9 mouse cellular contexts compared by ENCODE assay signal in the genomic region with DNA sequence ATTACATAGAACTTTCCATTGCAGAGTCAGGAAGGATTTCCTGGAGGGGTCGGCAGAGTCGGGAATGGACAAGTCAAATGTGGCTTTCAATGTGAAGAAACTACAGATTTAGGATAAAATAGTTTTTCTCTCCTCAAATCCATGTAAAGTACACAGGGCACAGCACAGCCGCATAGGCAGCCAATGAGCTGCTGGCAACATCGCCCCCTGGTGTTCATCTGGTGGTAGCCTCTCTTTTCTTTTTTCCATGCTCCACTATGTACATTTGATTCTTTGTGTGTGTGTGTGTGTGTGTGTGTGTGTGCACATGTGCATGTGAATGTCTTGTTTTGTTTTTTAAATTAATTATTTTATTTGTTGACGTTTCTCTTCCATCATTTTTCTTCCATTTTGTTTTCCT.
A peak's percentile ranks its signal among the peaks of the same experiment; 100 is the strongest.
DNase-seq lines count a peak whose midpoint lies in the region; TF ChIP-seq lines count a peak whose summit lies in the region.
"Had no signal": no experiment of that assay in that cellular context is flagged by ENCODE, and none has a peak within 500 bp of the region (broad histone marks: within the 10 kb centered on the region; RNA-seq: fewer than 3 reads in every experiment).

No protein-coding gene starts in this region.

- TF ChIP-seq CTCF in left cerebral cortex, adult 2 months (IDR thresholded peaks at IDR 0.05) = peak; percentile 65

- DNase-seq in adrenal gland, adult (ENCODE audit: inconsistent age in 2 of 2, low spot score in 1 of 2) = peak; percentile 52 to 80
- DNase-seq in adrenal gland, adult 8-10 months = no peak
- peak in 1 of 2 experiments; percentile 11 for DNase-seq in left cerebral cortex, adult 2 months (ENCODE audit: extremely low spot score in 1 of 2, low spot score in 2 of 2)
- DNase-seq in left cerebral cortex, postnatal 36 days (ENCODE audit: low spot score in 2 of 2) = no peak
- DNase-seq in adrenal gland, postnatal 25 days = peak; percentile 70
- DNase-seq in kidney, postnatal 10 days = peak; percentile 46
- DNase-seq in thymus, postnatal 36 days = peak; percentile 7
- no peak for DNase-seq in spleen, adult 12 weeks (ENCODE audit: low spot score)
- DNase-seq: liver, embryonic 13.5 days had no signal

- H3K27ac ChIP-seq in left cerebral cortex, adult 2 months = no peak overlapping the region
- H3K27ac ChIP-seq: liver, embryonic 13.5 days had no signal

- intact Hi-C loops in left cerebral cortex, adult 2 months (cut with DNase I) = loop anchor here (5.0 kb wide), 1 partner anchor 126 kb away; a partner anchor contains a TSS
- intact Hi-C loops in left cerebral cortex, postnatal 36 days (cut with DNase I) = no loop called here

- H3K4me3 ChIP-seq in left cerebral cortex, adult 2 months = no peak overlapping the region
- H3K4me3 ChIP-seq: liver, embryonic 13.5 days had no signal

Comparison
In these comparisons a context has a peak if more than half of its experiments do, and no peak if none do; other contexts are left out.
1. DNase-seq: peak in adrenal gland, adult (2 of 2), adrenal gland, postnatal 25 days (single experiment), kidney, postnatal 10 days (single experiment) and thymus, postnatal 36 days (2 of 2); none in adrenal gland, adult 8-10 months (single experiment), left cerebral cortex, postnatal 36 days (0 of 2) and spleen, adult 12 weeks (single experiment).